Mouse (Mus musculus): ENCODE results near the gene Yy1.
"Not testable (repeated sequence)": the region's sequence is repeated elsewhere in the genome, so short reads cannot be mapped to it uniquely, and the experiment has no call there.

Gene Yy1

GRCm38 (mm10) chr12:108829636-108830035, 36.9 kb downstream of the Yy1 start:
- no peak for DNase-seq

DNA sequence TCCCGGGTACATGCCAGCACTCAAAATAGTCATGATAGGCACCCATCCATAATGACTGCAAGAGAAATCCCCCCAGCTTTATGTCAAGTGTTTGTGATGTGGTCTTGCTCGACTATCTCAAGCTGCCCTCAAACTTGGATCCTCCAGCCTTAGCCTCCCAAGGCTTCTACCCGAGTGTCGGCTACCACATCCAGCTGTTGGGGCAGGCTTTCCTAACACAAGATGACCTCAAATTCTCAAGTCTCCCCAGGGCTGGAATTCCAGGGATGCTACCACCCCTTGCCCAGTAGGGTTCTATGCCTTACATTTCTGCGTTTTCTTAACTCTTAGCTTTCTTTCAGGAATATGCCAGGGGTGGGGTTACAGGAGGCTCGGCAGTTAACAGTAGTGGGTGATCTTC, 37.6 kb downstream of the Yy1 start:
- DNase-seq = no peak

DNA sequence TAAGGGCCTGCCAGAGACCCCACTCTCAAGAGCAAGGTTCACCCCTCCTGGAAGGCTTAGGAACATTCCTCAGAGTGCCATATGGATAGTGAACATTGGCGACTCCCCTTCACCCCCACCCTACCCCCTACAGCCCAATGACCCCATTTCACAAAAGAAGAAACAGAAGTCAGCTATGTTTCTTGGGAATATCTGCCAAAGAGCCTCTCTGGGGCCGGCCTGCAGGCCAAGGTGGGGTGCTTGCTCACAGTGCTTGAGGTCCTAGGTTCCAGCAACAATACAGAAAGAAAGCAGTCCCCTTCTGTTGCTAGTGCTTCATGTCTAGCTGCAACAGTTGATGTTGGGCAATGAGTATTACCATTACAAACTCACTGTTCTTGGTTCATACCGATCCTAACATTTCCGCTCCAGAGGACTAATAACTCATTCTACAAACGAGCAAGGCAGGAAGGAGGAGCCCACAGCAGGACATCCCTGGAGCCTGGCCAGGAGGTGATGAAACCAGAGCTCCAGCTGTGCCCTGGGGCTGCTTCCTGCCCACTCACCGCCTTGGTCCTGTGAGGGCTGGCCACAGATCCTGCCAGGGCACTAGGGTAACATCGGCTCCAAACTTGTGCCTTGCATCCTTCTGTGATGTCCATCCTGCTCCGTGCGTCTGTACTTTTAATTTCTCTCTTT, 39.3 kb downstream of the Yy1 start:
- no peak for DNase-seq

- DNase-seq = no peak
Observed at GRCm38 (mm10) chr12:108832851-108833250, 40.1 kb downstream of the Yy1 start.

DNA sequence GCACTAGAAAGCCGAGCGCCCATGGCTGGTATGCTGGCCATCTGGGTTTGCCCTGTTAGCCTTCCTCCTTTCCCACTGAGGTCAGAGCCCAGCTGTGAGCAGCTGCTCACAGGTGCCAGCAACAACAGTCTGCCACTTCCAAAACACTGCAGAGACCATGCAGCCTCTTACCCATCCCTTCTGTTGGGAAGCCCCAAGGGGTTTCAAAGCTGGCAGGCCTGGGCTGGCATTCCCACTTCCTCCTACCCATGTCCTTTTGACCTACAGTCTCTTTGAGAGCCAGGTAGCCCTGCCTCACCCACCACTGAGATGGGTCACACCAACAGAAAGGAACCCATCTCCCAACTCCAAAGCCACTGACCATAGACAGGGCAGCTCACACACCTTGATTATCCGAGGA, 40.6 kb downstream of the Yy1 start:
- no peak for DNase-seq

DNA sequence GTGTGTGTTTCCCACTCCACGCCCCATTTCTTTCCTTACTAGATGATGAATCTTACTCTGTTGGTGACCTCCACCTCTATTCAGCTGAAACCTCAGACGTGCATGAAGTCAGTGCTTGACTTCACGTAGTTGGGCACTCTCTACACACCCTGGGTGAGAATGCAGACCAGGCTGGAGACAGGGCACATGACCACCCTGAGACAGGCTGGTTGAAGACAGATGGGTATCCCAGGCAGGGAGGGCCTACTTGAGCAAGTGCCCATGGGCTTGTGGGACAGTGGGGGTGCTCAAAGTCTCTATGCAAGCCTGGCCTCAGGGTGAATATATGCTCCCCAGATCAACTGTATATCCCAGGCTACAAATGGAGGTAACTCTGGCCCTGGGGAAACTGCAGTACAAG, 41.6 kb downstream of the Yy1 start:
- DNase-seq = no peak

DNA sequence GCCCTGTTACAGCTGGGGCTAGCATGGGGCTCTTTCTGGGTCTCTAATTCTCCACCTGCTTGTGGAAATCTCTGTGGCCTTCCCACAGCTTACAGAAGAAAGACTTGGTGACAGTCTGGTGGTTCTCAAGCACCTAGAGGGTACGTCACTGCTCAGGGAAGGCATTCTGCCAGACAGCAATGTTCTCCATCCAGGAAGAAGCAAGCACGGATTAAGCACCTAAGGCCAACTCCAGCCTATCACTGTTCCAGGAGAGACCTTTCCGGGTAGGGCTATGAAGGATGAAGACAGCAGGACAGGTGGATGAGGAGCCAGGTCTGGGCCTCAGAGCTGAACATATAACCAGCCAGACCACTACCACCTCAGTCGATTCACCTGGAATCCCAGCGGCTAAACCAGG, 42.0 kb downstream of the Yy1 start:
- DNase-seq = no peak

GRCm38 (mm10) chr12:108835208-108835839, 42.6 kb downstream of the Yy1 start:
- DNase-seq = no peak

- DNase-seq = peak; percentile 94
Observed at GRCm38 (mm10) chr12:108835840-108836409, 43.2 kb downstream of the Yy1 start, which contains the start of the genes Slc25a29 and Slc25a47. Gene Slc25a29, minus strand, starts transcription at chr12:108835883. Gene Slc25a47, plus strand, starts transcription at chr12:108836046.

- no peak for DNase-seq
Observed at GRCm38 (mm10) chr12:108836722-108837121, 43.9 kb downstream of the Yy1 start.

GRCm38 (mm10) chr12:108841181-108841580, 48.4 kb downstream of the Yy1 start:
- DNase-seq = no peak

DNA sequence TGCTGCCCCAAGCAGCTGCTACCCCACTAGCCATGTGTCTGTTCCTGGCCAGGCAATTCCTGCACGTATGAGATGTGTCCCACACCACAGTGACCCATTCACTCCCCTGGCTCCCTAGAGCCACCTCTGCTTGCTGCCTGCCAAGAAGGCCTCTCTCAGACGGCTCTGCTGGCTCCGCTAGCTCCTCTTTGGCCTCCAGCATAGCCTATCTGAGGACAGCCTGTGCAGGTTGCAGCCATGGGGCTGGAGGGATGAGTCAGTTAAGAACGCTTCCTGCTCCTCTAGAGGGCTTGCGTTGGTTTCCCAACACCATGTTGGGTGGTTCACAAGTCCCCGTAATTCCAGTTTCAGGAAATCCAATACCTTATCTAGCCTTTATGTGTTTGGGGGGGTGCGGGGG, 49.9 kb downstream of the Yy1 start:
- no peak for DNase-seq

GRCm38 (mm10) chr12:108848033-108848432, 55.3 kb downstream of the Yy1 start:
- not testable (repeated sequence) for DNase-seq

DNA sequence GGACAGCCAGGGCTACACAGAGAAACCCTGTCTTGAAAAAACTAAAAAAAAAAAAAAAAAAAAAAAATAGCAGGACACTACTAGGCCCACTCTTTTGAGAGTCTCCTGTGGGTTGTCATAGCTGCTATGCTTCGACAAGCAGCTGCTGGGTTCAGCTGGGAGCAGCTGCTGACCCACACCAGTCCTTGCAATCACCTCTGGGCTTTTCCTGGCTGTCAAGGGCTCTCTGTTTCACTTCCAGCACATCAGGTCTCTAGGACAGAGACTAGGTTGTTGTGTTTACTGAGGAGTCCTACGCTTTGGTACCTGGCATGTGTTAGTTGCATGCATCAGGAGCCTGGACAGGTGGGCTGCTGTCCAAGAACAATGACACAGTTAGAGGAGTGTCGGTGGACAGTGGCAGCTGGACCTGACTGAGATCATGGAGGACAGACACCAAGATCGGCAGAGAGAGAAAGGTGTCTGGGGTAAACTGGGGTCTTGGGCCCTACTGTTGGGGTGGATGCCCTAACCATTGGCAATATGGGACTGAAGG, 56.8 kb downstream of the Yy1 start:
- no peak for DNase-seq

GRCm38 (mm10) chr12:108850129-108850528, 57.4 kb downstream of the Yy1 start:
- DNase-seq = no peak

DNA sequence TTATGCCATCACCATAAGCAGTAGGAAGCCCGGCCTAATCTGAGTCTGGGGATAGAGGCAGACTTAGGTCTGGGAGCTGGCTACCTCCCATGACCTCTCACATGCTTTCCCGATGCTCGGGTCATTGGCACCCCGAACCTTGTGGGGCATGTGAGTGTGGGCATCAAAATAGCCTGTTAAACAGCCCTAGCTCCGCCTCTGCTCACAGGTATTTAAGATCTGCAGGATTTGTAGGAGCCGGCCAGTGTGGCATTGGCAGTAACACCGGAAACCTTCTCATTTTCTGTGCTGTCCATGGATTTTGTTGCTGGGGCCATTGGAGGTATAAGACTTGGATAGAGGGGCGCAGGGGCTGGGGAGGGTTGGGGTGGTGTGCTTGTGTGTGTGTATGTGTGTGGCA, 58.1 kb downstream of the Yy1 start:
- DNase-seq = no peak

GRCm38 (mm10) chr12:108852822-108853221, 60.0 kb downstream of the Yy1 start:
- DNase-seq = no peak

DNA sequence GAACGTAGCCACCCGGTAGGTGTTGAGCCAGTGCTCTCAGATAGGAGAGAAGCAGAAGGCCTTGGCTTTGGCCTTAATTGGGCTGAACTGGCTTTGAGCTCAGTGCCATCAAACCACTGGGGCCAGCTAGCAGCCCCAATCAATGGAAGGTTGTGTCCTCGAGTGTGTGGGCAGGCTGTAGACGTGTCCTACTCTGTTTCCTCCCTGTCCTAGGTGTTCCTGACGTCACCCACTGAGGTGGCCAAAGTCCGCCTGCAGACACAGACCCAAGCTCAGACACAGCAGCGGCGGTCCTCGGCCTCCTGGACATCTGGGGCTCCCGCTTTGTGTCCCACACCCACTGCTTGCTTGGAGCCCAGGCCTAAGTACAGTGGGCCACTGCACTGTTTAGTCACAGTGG, 62.3 kb downstream of the Yy1 start:
- DNase-seq = no peak

DNA sequence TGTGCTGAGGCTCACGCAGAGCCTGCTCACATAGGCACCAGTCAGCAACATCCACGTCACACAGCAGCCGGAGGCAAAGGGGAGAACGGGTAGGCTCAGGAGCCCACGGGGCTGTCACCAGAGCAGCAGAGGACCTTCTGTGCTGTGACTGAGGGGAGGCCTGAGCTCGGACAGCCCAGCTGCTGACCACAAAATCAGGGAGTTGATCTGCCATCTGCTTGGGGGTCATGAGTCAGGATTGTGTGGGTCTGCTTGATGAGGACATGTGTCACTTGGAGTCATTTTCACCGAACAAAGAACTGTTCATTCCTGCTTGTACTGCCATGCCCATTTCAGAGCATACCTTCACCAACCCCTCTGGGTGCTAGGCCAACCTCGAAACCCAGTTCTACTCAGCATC, 63.4 kb downstream of the Yy1 start:
- no peak for DNase-seq

- no peak for DNase-seq
Observed at GRCm38 (mm10) chr12:108857109-108857508, 64.3 kb downstream of the Yy1 start.

DNA sequence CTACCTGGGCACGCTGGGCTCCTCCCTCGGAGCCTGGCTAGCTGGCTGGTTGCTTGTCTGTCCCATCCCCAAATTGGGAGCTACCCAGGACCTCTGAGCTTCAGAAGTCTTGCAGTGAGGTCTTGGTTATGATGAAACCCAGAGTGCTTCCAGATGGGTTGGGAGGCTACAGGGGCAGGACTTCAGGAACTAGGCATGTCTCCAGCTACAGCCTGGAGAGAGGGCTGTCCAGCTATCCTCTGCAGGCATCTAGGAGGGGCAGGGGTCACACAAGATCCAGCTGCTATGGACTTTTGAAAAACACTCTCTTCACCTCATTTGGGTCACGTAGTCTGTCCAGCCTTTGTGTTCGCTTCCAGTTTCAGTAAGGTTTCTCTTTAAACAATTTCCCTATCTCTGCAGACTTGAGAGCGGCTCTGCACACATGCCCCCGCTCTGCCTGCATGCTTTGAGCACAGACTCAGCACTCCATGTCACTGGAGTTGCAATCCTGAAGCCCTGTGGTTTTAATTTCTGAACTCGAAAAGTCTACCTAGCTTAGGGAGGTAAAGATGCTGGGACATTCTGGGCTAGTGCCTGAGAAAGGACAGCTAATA, 64.9 kb downstream of the Yy1 start:
- no peak for DNase-seq

- DNase-seq = no peak
Observed at GRCm38 (mm10) chr12:108858486-108858885, 65.7 kb downstream of the Yy1 start.

DNA sequence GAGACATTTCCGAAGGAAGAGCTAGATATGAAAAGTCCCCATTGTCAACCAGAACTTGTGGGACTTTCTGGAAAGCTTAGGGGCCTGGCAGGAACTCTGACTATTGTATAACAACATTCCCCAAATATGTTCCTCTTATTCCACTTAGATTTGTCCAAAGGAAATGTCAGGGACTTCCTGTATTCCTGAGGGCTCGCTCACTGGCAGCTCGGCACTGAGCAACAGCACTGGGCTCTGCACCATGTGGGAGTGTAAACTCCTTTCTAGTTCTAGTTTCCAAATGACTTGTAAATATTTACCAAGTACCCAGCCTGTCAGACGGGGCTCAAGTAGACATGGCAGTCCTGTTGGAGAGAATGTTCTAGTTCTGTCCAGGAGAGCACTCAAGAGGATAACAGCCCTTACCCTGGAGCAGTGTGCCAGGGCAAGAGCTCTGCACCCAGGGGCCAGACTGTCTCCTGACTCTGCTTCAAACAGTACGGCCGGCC, 72.3 kb downstream of the Yy1 start:
- no peak for DNase-seq

GRCm38 (mm10) chr12:108869575-108869974, 76.8 kb downstream of the Yy1 start:
- DNase-seq = peak; percentile 30

Measured in thymus, postnatal 25 days (tissue).